Mouse (Mus musculus) thymus, postnatal 14 days (tissue): ENCODE results near the gene Spx.
A peak's percentile ranks its signal among the peaks of the same experiment; 100 is the strongest.

ENCODE experiments used
- DNase-seq: peaks from one replicate; pipeline ENCODE4 v3.0.0; 2021

Spx gene

DNA sequence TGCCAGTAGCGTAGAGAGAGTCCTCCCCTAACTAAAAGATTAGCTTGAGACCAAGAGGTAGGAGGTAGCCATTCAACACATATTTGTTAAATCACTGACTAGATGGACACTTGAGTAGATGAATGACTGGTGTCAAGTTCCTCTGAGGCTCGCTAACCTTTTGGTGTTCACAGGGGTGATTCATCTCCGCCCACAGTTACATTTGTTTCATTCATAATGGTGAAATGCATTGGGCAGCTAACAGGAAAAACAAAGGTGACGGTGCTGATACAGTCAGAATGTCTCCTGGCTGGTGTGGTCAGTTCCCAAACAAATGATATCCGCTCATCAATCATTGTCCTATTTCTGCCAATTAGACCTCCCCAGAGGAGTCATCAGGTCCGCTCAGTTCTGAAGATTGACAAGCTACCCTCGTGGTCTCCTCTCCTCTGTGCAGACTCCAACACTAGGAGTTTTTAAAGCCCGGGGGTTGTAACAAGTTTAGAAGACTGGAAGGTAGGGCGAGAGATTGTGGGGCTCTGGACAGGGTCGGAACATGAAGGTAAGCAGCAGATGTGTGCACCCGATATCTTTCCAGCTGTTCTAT, at the start of gene Spx:
Gene Spx (plus strand): TSS at position 536 of the 586 bp plus-strand sequence.
- DNase-seq = no peak

DNA sequence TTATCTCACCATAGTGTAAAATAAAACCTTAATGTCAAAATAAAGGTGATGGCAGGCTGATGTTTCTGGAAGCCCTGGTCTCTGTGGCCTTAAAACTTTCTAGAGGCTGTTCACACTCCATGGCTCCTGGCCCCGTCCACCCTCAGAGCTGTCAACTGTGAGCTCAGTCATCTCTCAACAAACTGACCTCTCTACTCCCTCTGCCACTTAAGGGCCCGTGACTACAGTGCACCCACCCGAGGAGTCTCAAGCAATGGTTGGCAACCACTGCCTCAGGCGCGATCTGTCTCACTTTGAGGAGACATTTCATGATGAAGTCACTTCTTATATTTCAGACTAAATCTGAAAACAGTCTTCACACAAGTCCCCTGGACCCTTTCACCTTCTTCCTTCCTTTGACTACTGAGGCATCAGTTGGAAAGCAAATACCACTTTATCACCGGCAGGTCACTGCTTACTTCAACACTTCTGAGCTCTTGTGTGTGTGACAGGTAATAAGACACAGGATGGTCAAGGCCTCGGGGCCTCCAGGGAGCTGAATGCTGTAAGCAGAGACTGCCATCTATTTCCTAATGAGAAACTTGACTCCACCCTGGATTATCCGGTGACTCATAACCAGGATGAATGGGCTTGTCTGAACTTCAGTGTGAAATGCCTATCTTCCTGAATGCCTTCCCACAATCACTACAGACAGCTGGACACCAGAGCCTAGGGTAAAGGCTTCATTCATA, 47.3 kb upstream of the Spx start:
- DNase-seq = no peak

DNA sequence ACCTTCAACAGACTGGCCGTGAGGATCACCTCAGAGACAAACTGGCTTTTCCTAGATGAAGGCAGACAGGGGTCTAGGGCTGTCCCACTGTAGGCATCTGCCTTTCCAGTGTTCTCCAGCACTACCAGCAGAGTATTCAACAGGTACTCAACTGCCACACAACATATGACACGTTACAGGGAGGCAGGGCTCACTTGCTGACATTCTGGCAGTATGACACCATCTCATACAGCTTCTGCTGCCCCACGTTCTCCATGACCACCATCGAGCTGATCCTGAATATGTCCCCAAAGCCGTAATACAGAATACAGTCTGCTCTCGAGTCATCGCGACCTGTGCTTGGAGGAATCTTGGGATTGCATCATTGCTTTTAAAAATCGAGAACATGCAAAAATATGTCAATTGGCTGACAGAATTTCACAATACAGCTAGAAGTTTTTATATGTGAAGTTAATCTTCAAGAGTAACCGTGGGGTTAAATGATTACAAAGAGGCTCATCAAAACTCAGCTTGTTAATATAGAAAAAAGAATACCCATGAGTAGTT, 46.7 kb upstream of the Spx start:
- DNase-seq = no peak

DNA sequence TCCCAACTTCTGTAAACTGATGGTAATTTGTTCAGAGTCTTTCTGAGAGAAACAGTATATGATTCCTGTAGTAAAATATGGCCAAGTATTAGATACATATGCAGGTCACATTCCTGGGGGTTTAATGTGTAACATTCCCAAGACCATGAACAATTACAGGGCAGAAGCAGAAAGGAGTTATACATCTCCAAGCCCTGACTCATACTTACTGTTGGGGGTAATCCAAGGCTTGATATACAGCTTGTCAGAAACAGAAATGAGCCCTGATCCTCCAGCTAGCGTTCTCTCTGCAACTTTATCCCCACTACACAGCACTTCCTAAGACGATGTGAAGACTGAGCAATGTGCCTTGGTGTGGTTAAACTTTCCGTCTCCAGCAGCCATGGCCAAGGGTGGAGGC, 45.7 kb upstream of the Spx start:
- DNase-seq = no peak

DNA sequence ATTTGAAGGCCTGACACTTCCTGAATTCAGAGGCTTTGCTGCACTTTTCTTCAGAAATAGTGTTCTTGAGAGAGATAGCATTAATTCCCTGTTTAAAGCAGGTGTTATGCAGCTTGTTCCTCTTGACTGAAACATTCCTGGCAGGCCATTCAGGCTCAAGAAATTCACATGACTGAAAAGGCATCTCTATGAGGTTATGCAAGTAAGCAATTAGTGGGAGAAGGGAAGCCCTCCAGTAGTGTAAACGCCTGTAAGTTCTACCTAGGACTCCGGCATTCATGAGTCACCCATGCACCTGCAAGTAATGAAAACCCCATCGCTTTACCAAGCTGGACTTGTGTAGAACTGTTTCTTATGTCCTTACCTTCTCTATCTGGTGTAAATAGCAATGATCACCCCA, 43.7 kb upstream of the Spx start:
- no peak for DNase-seq

DNA sequence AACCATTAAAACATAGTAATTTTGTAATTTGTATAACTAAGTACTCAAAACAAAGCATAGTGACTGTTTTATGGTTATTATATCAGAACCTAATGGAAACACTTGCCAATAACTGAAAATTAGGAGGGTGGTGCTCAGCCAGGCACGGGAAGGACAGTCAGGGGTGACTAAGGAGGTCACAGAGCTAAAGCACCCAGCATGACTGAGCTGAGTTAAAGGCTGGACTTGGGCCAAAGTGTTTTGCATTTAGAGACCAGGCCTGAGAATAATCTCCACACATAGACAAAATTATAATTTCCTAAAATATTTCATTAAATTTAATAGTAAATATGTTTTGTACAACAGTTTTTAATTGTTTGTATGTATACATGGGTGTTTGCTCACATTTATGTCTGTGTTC, 36.2 kb upstream of the Spx start:
- DNase-seq = no peak

DNA sequence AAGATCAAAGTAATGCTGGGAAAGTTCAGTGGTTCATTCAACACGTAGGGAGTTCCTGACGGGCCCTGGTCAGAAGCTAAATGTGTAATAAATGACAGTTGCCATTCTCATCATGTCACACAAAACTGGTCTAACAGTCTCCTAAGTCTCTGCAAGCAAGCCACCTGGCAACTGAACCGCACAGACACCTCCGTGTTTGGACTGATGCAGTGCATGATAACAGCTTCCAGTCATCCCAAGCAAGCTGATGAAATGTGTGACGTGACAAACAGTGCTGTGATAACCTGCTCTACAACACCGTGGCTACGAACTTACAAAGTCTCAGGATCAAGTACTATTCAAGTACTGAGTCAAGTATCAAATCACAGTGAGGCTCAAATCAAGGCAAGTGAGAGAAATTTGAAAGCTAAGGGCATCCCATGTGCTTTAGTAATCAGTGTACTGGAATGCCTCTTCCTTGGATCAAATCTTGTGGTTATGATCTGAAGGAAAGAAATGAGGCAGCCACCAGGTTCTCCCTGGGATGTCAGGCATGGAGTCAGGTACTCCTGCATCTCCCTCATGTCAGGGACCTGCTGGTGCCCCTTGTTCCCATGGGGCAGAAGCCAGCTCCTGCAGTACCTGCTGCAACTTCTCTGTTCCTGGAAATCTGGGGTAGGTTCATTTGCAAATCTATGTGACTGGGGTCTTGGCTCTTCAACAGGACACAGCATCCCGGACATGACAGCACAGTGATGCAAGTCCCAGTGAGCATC, 34.5 kb upstream of the Spx start:
- no peak for DNase-seq

DNA sequence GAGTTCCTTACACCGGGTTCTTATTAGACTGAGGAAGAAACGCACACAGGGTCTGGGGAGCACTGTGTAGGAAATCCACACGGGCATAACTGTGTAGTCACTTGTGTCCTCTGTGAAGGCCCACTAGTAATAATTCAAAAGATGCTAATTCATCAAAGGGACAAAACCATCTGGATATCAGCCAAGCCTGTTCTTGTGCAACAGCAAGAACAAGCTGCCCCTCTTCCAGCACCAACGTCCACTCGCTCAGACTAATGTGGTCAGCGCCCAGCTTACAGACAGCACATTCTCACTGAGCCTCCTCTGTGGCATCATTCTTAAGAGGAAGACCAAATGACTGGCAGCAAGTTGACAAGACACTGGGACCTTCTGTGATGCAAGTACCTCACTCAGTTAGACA, 33.3 kb upstream of the Spx start:
- no peak for DNase-seq

DNA sequence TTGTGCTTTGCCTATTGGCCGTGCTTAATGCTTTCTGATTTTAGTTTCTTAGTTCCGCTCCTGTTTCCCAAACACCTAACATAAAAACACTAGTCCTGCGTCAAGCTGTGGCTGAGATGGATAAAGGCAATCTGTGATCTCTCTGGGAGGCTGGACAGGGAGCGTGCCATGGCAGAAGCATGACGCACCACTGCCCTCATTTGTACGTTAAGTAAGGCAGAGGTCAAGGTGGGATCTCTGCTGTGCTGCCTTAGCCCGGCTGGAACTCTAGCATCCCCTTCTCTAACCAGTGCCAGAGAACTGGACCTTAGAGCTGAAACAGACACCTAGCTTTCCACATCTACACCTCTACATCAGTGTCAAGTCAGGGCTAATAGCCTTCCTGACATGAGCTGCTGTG, 31.6 kb upstream of the Spx start:
- no peak for DNase-seq

DNA sequence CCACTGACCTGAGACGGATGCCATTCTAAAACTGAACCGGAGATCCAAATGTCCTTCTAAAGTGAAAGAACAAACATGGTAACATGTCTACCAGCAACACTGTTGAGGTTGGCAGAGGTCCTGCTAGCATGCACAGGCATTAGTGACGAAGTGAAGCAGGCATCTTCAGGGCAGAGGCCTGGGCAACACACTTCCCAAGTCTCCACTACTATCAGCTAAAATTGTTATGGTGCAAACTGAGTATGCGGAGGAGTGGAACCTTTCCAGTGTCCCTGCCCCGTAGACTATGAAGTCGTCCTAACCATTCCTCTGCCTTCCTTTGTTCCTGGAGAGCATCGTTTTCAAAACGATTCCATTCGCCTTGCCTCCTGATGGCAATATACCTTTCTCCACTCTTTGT, 28.7 kb upstream of the Spx start:
- DNase-seq = no peak

DNA sequence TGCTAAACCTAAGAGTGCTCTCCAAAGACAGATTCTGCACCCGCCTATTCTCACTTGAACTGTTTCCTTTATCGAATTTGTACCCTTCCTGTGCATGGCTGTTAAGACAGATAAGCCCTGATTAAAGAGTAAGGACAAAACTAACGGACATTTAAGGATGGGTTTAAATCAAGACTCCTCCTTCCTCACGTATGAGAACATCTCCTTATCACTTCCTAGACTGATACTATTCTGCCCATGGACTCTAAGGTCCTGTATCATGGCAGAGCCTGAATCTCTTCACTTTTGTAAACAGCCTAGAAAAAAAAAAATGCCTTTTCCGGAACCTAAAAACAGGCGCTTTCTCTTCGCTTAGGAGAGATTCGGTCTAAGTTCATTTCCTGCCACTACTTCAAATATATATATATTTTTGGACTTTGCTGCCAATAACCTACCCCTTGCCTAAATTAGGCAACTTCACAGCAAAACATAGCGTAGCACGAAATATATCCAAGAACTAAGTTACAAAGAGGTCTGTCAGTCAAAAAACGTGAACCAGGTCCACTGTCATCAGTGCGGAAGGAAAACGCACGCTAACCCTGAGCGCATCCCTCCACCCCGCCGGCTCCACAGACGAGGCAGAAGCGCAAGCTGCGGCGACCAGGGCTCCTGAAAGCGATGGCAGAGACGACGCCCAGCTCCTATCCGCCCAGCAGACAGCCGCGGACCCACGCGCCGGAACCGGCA, 26.8 kb upstream of the Spx start:
- DNase-seq = no peak

DNA sequence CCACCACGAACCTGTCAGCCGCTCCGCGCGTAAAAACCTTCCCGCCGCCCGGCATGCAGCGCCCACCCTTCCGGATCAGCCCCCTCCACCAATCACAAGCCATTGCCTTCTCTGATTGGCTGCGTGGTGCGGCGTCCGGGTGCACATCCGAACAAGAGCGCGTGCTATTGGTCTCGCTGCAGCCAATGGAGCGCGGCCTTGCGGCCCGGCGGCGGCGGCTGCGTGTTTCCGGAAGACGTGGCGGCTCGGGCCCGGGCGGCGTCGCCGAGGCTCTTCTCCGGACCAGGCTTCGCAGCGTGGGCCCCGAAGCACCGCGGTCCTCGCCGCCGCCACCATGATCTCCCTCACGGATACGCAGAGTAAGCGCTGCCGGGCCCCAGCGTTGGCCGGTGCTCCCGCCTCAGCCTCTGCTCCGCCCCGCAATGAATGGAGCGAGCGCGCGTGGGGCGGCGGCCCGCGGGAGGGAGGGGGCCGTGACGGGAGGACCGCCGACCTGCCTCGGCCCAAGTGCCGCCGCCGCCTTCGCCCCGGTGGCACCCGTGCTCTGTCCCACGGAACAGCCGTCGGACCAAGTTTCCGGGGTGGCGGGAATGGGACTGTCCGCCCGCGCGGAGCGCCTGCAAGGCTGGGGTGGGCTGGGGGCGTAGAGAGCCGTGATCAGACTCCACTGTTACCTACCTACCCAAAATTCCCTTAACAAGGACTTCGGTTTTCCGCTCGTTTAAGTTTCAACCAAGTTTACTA, 26.1 kb upstream of the Spx start, which contains the start of the genes Recql and Golt1b:
Gene Recql (minus strand): TSS at position 77 of the 744 bp plus-strand sequence.
Gene Golt1b (plus strand): TSS at position 211 of the 744 bp plus-strand sequence.
- peak; percentile 97 for DNase-seq

DNA sequence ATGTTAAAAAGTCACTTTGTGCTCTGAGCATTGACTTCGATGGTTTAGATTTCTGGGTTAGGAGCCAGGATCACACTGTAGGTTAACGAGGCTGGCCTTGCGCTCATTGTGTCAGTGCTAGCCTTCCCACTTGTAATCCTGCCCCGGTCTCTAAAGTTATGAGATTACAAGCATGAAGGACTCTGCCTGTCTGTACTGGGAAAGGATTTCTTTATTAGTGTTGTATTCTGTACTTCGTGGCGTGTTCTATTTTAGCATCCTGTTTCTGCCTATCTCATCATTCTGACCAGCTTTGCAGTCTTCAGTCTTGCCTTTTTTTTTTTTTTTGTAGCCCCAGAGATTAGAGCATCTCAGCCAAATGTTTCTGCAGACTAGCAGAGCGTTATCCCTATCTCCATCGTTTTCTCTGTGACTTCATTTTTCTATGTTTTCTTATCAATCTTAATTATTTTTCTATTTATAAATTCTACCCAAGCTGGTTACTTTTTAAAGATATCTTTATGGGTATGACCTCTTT, 25.4 kb upstream of the Spx start:
- DNase-seq = no peak

DNA sequence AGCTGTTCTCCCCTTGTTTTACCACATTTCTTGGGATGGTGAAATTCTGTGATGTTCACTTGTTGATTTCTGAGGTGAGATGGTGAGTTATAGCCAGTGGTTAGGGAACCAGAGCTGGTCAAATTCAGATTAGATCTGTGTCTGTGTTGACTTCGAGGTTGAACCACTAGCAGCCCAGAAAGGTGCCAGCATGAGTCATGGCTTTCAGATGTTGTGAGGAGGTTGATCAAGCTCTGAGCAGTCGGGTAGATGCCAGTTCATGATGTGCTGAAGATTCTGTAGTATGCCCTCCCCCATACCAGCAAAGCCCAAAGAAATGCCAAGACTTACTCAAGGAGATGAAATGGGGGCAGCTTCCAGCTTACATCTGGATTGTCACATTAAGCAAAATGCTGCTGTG, 24.1 kb upstream of the Spx start:
- DNase-seq = no peak

DNA sequence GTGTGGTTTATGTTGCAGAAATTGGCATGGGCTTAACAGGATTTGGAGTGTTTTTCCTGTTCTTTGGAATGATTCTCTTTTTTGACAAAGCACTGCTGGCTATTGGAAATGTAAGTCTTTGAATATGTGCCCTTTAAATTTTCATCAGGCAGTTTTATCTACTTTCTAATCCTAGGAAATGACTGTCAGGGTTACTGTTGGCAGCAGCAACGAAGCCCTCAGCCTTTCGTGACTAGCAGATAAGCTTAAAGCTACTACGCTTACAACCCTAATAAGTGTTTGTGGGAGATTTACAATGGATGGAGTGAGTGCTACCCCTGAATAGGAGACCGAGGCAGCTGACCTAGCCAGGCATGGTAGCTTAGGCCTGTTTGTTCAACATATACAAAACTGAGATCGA, 20.9 kb upstream of the Spx start:
- no peak for DNase-seq

DNA sequence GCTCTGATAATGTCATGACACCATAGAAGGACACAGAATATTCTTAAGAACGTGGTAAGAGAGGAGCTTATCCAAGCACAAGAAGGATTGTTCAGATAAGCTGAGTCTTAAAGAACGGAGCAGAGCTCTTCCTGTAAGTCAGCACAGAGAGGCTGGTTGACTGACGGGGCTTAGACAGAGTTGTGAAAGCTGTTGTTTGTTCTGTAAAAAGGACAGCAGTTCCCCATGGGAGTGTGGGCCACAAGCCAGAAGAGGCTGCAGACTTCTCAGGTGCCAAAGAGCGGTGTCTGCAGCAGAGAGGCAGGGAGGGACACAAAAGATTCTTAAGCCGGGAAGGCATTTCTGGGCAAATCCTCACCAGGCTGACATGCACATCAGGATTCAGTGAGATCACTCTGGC, 18.6 kb upstream of the Spx start:
- no peak for DNase-seq

DNA sequence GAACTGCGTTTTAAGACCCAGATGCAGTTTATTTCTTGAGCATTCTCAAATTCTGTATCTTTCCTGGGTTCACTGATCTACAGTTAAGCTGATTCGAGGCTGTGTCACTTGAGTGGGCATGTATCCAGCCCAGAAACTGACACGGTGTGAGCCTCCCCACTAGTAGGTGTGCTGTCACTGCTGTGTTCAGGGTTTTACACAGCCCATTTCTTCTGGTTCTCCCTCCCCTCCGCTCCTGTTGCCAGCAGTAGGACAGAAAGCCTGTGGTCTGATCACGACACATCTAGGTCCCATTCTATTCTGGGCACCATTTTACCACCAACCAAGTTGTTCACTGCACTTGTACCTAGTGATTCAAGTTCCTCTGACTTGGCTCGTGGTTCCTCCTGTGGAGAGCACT, 17.5 kb upstream of the Spx start:
- no peak for DNase-seq

DNA sequence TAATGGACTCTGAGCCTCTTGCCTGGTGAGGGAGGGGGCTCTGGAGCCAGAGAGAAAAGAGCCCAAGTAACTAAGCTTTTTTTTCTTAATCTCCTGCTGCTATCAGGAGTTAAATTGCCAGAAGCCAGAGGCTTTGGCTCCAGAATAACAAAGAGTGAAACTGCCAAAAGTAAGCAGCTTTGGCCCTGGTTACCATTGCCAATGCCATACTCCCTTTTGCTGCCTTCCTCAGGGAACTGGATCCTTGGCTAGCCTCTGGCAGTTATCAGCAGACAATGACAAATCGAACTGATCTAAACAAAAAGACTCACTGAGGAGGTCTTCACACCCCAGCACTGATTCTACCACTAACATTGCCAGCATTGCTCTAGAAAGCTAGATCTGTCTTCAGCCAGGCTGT, 2.1 kb upstream of the Spx start:
- no peak for DNase-seq

DNA sequence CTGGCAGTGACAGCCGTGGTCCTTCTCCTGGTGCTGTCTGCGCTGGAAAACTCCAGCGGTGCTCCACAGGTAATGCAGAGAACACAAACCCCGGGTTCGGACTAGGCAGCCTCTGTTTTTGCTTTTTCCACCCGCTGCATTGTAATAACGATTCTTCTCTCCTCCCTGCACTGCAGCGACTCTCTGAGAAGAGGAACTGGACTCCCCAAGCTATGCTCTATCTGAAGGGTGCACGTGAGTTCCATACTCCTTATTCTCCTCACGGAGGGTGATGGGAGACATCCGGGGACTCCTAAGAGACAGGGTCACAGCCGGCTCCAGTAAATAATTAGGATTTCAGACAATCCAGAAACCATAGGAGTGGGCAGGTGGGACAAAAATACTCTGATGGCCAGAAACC, 604 bp downstream of the Spx start:
- no peak for DNase-seq

DNA sequence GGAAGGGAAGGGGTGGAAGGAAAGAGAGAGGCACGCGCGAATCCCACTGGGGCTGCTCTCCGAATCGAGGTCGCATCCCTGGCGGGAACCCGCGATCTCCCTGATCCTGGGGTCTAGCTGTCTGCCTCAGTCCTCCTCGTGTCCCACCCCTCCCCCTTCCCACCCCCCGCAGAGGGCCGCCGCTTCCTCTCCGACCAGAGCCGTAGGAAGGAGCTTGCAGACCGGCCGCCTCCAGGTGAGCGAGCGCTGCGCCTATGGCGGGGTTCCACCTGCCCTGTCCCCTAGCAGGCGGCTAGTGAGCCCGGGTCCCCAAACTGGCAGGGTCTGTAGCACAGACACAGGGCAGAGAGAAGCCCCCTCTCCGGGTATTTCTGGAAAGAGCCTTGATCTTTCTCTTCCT, 1.4 kb downstream of the Spx start:
- DNase-seq = no peak

DNA sequence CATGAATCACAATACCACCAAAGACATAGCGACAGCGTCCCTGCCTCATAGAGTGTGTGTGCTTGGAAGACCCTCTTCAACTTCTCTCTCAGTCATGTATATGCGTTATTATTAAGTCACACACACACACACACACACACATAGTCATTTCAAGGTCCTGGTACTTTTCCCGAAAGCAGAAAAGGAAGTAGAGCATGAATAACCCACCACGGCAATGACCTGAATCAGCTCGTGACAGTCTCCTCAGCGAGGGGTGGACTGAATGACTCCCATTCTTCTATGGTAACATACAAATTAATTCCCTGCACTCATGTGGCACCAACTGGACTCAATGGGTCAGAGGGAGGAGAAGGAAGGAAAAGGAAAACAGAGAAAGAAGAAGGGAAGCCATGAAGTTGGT, 11.7 kb downstream of the Spx start:
- no peak for DNase-seq

DNA sequence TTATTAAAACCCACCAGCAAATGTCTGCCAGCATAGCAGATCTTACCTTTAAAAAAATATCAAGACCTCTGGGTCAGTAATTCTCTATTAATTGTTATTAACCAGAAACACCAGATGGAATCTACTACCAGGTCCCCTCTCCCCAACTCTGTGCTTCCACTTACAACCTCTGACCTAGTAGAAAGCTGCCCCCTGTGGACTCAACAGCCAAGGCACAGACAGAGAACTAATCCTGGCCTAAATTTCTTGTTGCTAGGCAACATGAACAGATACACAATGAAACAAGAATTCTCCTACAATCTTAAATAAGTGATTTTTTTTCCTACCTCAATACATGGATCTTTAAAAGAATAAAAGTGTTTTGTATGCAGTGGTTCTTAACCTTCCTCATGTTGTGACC, 15.8 kb downstream of the Spx start:
- DNase-seq = no peak
